Mouse (Mus musculus) stomach, postnatal 0 days (tissue): ENCODE data around the gene Slain2.

ENCODE experiments used
- CTCF ChIP-seq: IDR thresholded peaks from 2 replicates; pipeline ENCODE4 v1.5.1; 2016; ENCODE audit warnings: antibody characterized with exemption, low read depth, mild to moderate bottlenecking, moderate library complexity
- EP300 ChIP-seq: optimal IDR thresholded peaks from 2 replicates; pipeline ENCODE3; 2016; ENCODE audit warnings: antibody characterized with exemption

DNA sequence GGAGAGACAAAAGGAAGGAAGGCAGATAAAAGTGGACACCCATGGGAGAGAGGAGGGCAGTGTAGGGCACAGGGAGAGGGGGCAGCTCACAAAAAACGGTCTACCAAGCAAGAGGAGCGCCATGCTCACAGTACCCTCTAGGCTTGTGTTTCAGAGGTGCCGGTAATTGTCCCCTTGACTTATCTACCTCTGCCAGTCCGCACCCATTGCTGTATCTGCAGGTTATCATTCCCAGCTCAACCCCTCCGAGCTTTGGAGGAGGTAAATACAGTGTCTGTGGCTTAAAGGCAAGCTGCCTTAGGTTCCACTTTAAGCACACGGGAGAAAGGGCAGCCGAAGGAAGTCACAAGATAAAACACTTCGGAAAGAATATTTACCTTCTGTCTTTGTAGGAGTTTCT, 14.8 kb upstream of the Slain2 start:
- TF ChIP-seq CTCF, result no peak
- no peak for TF ChIP-seq EP300
